Mouse (Mus musculus) urinary bladder, postnatal 25 days (tissue): Measurements from ENCODE around the gene Fads1.

Experiments
- DNase-seq: peaks from one replicate; pipeline ENCODE4 v3.0.0; 2022; ENCODE audit warnings: low spot score

Fads1 gene

DNA sequence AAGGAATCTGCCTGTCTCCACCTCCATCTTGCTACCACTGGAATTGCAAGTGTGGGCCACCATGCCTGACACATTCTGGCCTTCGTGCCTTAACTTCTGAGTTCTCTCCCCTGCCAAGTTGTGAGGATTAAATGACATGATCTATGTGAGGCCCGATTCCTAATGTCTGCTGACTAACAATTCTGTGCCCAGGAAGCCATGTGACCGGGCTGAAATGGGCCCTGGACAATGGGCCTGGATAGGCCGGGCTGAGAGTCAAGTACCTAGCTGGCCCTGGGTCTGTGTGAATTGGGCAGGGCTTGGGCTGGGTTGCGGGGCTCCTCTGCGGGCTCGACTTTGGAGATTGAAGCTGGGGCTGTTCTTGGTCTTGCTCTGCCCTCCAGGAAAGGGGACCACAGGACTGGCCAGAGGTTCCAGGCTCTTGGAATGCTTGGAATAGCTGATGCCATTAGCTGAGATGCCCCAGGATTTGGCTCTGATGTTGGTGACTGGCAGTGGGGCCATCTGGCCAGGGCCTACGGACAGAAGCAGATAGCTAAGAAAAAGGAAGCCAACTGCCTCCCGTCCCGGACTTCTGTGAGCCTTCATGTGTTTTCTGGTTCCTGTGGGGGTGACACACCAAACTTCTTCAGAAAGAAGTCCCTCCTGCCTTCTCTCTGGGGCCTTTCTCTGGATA lies 31.2 kb downstream of the Fads1 start:
- no peak for DNase-seq

DNA sequence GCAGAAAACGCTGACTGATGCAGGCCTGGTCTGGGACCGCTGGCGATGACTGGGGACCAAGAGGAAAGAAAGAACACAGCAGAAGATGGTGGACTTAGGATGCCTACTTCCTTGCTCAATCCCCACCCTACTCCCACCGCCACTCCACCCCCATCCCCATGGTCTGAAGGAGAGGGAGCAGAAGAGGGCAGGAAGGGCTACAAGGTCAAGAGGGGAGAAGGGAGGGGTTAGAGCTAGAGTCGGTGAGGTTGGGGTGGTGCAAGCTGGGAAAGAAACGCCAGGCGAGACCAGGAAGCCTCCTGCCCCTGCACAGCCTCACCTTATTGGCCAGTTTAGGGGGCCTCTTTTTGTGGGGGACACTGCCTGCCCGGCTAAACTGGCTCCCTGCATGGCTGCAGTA lies 33.4 kb downstream of the Fads1 start:
- DNase-seq: no peak

GRCm38 (mm10) chr19:10219108-10219507 lies 36.4 kb downstream of the Fads1 start:
- DNase-seq: peak; percentile 46

DNA sequence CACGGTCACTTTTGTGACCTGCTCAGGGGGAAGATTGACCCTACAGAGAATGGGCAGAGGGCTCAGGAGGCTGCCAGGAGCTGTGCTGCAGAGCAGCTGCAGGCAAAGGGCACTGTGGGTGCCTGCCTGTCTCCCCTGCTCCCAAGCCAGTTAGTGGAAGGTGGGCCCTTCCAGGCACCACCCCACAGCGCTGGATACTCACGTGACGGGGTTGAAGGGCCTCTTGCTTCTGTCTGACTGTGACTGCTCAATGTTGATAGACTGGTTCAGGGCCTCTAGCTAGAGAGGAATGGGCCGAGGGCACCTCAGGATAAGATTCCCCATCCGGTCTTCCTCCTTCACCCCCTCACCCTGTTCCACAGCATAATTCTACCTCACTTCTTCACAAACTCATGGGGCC lies 36.9 kb downstream of the Fads1 start:
- no peak for DNase-seq

- DNase-seq: no peak
Measured at GRCm38 (mm10) chr19:10221585-10221984, 38.9 kb downstream of the Fads1 start.

DNA sequence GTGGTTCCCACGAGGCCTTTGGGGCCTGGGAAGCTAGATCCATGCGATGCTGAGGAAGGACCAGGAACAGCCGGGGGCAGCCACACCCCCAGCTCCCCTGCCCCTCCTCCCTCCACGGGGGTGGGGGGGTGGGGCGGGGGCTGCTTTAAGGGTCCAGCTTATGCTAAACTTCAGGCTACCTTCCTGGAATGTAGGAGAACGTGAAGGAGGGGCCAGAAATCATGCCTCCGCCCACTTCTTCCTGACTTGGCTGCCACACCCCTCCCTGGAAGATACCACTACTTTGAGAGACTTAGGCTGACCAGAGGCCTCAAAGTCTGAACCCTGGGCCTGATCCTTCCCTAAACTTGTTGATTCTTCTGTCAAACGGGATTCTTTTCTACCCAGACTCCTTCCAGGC lies 40.0 kb downstream of the Fads1 start:
- DNase-seq: no peak

DNA sequence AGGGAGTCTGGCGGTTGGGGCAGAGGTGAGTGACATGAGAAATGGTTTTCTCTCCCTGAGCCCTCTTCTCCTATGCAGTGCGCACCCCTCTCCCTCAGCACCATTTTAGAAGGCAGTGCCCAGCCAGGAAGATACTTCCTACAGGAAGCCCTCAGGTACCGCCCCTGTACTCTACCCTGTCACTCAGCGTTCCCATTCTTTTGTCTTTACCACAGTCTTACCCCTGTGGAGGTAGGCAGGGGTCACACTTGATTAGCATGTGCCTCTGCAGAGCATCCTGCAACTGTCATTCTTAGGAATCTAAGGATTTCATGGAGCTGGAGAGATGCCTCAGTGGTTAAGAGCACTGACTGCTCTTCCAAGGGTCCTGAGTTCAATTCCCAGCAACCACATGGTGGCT lies 40.9 kb downstream of the Fads1 start:
- DNase-seq: no peak

- DNase-seq: no peak
Measured at GRCm38 (mm10) chr19:10224637-10225453, 42.2 kb downstream of the Fads1 start.

- no peak for DNase-seq
Measured at GRCm38 (mm10) chr19:10225767-10226166, 43.1 kb downstream of the Fads1 start.

DNA sequence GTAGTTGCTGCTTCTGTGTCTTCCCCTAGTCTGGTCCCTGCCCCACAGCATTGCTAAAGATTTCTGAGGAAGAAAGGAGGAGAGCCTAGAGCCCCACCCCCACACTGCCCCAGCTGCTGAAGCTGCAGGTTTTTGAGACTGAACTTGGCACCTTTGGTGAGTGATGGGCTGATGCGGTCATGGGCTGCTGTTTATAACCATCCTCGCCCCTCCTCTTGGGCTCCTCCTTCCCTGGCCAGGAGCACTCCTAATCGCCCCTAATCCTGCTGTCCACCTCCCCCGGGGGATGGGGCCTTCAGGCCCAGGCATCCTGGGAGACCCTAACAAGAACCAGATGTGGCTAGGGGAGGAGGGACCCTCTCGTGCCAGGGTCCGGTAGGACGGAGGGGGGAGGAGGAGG lies 48.3 kb downstream of the Fads1 start:
- DNase-seq: no peak

GRCm38 (mm10) chr19:10231871-10232270 lies 49.2 kb downstream of the Fads1 start:
- no peak for DNase-seq

DNA sequence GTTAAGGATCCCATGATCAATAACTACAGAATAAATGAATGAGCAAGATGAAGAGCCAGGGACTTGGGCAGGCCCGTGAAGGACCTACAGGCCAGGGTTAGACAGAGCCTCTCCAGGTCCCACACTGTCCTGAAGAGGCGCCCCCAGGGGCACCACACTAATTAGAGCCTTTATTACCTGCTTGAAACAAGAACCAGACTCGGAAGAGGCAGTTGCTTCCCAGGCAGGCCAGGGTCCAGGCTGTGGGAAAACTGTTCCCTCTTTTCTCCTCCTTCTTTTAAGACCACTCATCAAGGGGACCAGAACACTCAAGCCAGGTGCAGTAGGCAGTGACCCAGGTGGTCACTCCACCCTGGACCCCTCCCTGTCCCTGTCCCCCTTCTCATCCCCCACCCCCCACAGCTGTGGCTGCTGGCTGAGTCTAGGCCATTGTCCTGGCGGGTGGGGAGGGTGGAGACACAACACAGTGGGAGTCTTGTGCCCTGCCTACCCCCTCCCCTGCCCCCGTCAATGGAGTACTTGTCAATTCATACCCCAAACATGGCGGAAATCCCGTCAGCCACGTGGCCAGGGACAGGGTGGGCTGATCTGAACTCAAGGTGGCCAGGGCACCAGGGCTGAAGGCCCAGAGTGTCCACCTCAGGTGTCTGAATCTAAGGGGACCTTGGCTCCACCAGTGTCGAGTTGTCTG lies 49.8 kb downstream of the Fads1 start:
- DNase-seq: no peak

DNA sequence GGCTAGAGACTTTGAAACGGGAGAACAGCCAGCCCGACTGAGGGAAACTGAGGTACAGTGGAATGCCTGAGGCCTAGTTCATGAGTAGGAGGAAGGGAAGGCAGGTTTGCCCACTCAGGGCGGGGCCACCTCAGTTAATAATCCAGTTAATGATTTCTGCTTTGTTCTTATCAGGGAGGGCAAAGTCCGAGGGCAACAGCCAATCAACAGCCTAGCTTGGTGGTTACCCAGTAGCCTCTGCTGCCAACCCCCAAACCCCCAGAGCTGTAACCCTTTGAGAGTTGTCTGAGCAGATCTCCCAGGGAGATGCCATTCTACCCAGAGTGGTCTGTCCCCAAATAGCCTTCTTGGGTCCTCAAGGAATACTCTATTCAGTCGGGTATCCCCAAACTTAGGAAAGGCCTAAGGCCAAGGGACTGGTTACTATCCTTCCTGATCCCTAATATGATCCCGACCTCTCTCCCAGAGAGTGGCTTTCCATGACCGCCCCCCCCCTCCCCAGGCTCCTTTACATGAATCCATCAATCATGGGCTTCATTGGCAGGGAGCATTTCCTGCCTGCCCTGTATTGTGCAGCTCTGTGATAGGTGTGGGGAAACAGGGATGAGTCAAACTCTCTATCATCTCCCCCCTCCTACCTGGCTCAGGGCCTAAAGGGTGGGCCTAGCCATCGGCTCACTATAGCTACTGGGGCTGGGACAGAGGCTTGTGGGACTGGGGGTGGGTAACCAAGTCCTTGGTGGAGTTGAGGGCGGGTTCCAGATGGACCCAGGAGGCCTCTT lies 53.3 kb downstream of the Fads1 start:
- DNase-seq: no peak

DNA sequence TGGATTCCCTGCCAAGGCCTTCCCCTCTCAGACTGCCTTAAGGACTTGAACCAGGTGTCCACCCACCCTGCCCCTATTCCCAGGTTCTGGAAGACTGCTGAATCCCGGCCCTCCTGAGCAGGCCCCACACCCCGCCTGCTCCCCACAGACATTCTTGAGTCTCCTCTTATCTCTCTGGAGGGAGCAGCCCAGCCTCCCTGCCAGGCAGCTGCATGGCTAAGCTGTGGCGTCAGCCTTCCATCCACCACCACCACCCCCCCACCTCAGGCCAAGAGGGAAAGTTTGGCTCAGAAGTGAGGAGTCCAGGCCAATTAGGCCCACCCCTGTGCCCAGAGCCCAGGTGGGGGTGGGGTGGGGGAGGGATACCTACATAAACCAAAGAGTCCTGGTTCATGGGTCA lies 55.8 kb downstream of the Fads1 start:
- DNase-seq: no peak

DNA sequence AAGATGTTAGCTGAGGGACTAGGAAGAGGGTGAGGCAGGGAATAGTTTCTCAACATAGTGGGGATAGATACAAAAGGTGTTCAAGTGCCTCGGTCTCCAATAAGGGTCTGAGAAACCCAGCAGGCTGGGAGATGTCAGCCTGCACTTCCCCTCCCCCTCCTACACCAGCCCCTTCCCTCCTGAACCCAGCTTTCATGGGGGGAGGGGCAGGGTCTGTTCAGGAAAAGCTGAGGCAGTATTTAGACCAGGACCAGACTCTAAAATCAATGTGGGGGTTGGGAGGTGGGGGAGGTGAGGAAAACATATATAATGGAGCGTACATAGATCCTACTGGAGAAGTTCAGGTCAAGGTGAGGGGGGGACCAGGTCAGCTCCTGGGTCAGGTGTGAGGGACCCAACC lies 56.7 kb downstream of the Fads1 start:
- no peak for DNase-seq

DNA sequence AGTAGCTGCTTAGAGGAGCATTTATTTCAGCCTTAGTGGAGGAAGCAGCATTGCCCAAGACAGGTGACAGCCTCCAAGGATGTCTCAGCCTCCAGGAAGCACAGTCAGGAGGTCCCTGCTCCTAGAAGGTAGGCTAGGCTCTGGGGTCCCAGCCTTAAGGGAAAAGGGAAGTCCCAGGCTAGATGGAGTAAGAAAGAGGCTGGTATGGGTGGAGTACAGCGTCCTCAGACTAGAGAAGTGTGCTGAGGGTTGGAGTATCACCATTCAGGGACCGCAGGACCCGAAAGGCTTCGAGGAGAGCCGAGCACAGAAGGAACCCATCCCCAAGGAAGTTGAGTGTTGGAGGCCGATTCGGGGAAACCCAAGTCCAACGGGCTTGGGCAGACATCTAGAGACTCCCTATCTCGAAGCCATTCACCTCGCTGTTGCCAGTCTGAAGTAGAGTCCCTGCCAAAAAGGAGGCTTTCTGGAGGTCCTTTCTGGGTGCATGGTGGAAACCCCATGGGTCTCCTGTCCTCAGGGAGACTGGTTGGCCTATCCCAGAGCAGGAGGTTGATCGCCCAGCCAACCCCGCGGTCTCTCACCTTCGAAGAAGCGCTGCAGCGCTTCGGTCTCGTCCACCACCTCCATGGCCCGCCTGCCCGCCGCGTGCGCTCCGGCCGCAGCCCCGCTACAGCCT lies 57.4 kb downstream of the Fads1 start:
- DNase-seq: no peak

DNA sequence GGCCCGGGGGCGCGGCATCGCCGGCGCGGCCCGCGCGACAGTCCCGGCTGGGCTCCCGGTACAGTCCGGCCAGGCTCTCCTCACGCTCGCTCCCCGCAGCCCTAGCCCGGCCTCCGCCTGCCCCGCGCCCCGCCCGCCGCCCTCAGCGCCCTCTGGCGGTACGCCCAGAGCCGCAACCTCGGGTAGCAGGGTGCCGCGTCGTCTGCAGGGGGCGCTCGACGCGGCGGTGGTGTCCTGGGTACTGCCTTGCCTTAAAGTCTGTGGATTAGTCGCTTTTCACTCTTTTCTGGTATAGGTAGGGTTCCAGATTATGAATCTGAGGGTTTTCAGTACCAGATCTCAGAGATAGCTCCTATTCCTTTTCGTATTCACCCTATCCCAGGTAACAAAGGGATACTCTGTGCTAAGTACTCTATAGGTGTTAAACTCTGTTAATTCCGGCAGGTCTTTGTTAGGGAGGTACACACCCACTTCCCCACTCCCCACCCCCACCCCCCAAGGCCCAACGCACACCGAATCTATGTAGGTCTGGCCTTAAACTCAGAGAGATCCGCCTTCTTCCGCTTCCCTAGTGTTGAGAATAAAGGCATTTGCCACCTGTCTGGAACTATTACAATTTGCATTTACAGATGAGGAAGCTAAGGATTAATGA lies 58.1 kb downstream of the Fads1 start, which contains the start of gene Myrf:
Gene Myrf (minus strand): TSS at position 95 of the 652 bp plus-strand sequence.
- peak; percentile 85 for DNase-seq

GRCm38 (mm10) chr19:10242916-10243315 lies 60.2 kb downstream of the Fads1 start:
- no peak for DNase-seq

- peak; percentile 47 for DNase-seq
Measured at GRCm38 (mm10) chr19:10244183-10244582, 61.5 kb downstream of the Fads1 start.
